Mouse (Mus musculus) left cerebral cortex, adult 18-20 months (tissue): ENCODE results near the gene Scn2b. TPM values are rescaled to one million over a fixed set of nuclear protein-coding genes. Genes with fewer than 3 reads are reported as not detected.

Source experiments
- DNase-seq, 2 experiments: peaks; one replicate each; pipeline ENCODE4 v3.0.0; 2021 to 2022; ENCODE audit warnings: low spot score in 2 of 2, mixed read lengths in 1 of 2
- total RNA-seq, 2 experiments: library from RNA; stranded (reverse); gene quantifications; 2 replicates each; pipeline ENCODE4 v1.2.3; 2021

Gene Scn2b
- total RNA-seq, 2 experiments from 2014 or later: 267 to 274 TPM

DNA sequence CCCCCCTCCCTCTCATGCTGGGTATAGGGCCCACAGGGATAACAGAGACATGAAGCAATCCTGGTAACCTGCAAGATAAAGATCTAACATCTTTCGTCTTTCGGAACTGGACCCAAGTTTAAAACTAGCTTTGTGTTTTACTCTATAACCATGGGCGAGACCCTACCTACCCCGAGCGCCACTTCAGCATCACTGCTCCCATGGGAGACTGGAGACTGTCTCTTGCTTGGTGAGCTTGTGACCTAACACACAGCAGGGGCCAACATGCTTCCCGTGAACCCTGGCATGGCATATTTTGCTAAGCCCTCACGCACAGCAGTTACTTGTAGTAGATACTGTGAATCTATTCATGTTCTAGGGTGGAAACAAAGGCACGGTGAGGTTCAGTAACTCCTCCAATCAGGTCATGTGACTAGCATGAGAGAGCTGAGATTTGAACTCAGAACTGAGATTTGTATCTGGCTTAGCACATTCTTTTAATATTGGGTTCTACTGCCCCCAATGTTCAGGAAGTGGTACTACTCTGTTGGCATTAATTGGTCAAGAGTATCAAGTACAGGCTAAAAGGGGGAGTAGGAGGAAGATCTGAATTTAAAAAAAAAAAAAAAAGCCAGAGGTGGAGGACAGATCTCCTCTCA is 1.9 kb downstream of the Scn2b start:
- DNase-seq: no peak

DNA sequence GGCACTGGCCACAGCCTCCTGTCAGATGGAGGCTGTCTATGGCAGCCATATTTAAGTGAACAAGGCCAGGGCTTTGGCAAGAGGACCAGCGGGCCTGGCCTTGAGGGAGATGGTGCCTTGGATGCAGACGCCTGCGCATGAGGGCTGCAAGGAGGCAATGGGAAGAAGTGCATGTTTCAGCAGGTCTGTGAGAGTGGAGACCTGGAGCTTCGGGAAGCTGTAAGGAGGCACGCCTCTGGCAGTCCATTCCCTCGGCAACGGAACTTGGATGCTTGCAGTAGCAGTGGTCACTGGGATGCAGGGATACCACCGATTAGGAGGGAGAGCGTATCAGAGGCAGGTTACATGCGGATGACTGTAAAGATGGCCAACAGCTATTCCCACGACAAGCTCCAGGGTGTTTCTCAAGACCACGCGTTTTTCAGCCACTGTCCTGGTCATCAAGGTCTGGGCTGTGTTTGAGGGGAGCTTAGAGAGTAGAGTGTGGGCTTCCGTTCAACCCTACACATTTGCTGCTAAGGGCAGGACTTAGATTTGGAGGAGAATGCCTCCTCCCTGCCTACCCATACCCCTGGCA is 2.5 kb downstream of the Scn2b start:
- DNase-seq: no peak

GRCm38 (mm10) chr9:45120567-45120966 is 3.0 kb downstream of the Scn2b start:
- DNase-seq: no peak

- peak in 1 of 2 experiments; percentile 36 for DNase-seq
Observed at GRCm38 (mm10) chr9:45121001-45121400, 3.4 kb downstream of the Scn2b start.

DNA sequence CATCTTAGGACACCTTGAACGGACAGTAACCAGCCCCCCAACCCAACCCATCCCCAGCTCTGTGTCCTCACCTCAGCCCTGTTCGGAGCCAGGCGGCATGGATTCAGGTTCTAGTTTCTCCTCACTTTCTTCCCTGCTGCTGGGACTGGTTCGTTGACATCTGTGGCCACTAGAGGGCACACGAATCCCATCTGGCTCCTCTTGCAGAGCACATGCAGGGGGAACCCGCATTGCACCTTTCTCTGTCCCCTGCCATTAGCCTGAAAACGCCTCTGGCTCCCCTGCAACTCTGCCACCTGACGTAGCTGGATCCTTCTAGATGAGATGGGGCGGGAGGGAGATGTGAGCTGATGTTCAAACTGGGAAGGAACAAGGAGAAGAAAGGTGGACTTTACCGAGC is 4.2 kb downstream of the Scn2b start:
- peak; percentile 81 to 83 for DNase-seq

DNA sequence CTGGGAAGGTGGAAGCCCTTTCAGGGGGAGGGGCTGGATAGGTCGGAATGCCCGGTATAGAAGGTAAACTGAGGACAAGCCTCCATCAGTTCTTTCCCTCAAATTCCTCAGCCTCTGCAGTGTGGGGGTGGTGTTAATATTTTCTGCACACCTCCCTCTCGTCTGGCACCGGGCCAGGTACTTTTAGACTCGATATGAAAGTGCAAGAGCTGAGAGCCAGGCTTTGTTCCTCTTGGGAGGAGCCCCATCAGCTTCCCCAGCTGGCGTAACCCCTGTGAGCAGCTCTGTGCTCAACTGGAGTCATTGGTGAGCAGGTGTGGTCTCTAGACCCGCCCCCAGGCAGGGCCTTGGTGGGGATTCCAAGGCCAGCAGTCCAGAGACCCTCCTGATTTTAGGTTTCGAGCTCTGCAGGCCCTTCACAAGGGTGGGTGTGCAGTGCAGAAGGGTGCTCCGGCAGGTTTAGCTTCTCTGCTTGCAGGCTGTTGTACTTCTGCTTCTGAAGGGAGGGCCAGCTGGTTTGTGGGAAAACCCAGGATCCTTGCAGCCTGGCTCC is 4.7 kb downstream of the Scn2b start:
- peak; percentile 76 to 82 for DNase-seq

- no peak for DNase-seq
Observed at GRCm38 (mm10) chr9:45125211-45125610, 7.6 kb downstream of the Scn2b start.

- no peak for DNase-seq
Observed at GRCm38 (mm10) chr9:45126941-45127340, 9.4 kb downstream of the Scn2b start.

- no peak for DNase-seq
Observed at GRCm38 (mm10) chr9:45130119-45130518, 12.5 kb downstream of the Scn2b start.

GRCm38 (mm10) chr9:45133484-45134310 is 16.1 kb downstream of the Scn2b start:
- DNase-seq: no peak

- DNase-seq: no peak
Observed at GRCm38 (mm10) chr9:45136442-45137169, 19.0 kb downstream of the Scn2b start.

- DNase-seq: peak; percentile 47 to 72
Observed at GRCm38 (mm10) chr9:45138191-45139032, 20.8 kb downstream of the Scn2b start, which contains the start of gene Scn4b. Gene Scn4b (plus strand): TSS chr9:45138395.

DNA sequence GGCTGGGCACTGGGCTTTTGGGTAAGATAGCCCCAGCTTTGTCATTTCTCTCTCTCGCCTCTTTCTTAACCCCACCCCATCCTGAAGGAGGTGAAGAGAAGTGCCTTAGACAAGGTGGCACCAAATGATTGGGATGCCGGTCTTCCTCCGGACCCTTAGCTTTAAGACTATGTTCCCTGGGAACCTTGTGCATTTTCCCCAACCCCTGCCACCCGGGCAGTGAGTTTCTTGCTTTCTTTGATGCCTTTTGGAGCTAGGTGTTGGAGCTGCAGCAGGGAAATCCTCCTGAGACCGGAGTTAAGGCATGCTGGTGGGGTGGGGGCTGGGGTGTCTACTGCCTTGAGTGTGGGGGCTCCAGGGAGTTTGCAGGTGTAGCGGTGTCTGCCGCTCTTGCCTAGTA is 21.5 kb downstream of the Scn2b start:
- no peak for DNase-seq

- DNase-seq: no peak
Observed at GRCm38 (mm10) chr9:45140945-45141344, 23.4 kb downstream of the Scn2b start.

- DNase-seq: no peak
Observed at GRCm38 (mm10) chr9:45142686-45143085, 25.1 kb downstream of the Scn2b start.

DNA sequence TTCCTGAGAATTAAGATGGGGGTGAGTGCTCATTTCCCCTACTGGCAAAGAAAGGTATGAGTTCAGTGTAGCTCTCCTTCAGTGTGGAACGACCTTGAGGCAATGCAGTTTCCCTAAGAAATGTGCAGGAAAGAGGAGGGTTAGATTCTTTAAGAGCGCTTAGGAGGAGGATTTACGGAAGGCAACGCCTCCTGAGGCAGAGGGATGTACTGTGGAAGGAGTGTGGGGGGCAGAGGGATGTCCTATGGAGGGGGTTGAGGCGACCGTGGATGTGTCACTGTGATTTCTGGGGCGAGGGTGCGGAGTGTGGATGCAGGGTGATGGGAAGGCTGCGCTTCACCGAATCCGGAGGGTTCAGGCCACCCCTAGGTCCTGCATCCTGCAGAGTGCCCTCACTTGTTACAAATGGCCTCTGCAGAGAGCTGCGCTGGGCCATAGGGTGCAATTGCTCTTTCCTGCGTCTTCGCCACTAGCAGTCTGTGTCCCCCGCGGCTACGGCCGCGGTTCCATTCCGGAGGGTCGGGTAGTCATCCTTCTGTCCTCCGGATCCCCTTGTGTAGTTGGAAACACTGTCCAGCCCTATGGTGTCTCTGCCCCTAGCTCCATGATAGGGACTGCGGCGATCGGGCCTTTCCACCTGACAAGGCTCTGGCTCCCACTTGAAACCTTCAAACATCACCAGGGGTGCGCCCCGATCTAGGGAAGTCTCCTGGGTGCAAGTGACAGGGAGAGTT is 28.1 kb downstream of the Scn2b start:
- peak; percentile 39 to 54 for DNase-seq

- peak; percentile 82 to 88 for DNase-seq
Observed at GRCm38 (mm10) chr9:45146267-45146597, 28.6 kb downstream of the Scn2b start.

DNA sequence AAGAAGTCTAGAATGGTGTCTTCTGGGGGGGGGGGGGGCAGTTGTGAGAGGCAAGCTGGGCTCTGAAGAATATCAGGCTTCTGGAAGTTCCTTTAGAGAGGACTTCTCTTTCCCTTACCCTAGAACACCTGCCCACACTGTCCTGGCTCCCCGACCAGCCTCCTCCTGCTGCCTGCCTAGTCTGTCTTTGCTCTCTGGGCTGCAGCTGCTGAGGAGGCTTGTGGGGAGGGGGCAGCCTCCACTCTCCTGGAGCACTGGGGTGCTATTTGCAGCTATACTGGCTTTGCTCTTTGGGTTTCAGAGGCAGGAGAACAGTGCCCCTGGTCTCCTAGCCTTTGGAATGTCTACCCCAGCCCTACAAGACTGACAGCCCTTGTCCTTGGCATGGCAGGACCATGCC is 33.4 kb downstream of the Scn2b start:
- DNase-seq: no peak

- DNase-seq: no peak
Observed at GRCm38 (mm10) chr9:45153361-45153760, 35.8 kb downstream of the Scn2b start.

GRCm38 (mm10) chr9:45167903-45168302 is 50.3 kb downstream of the Scn2b start:
- no peak for DNase-seq
